Mouse (Mus musculus) E14TG2a.4 (cell line): ENCODE data around the gene Igtp.

ENCODE experiments used
- CTCF ChIP-seq: conservative IDR thresholded peaks from 2 replicates; pipeline ENCODE4 v1.5.1; 2014; ENCODE audit warnings: low read length
- NANOG ChIP-seq: IDR thresholded peaks from 2 replicates; pipeline ENCODE4 v1.6.1; 2014; ENCODE audit warnings: borderline replicate concordance, low read length, mixed read lengths

DNA sequence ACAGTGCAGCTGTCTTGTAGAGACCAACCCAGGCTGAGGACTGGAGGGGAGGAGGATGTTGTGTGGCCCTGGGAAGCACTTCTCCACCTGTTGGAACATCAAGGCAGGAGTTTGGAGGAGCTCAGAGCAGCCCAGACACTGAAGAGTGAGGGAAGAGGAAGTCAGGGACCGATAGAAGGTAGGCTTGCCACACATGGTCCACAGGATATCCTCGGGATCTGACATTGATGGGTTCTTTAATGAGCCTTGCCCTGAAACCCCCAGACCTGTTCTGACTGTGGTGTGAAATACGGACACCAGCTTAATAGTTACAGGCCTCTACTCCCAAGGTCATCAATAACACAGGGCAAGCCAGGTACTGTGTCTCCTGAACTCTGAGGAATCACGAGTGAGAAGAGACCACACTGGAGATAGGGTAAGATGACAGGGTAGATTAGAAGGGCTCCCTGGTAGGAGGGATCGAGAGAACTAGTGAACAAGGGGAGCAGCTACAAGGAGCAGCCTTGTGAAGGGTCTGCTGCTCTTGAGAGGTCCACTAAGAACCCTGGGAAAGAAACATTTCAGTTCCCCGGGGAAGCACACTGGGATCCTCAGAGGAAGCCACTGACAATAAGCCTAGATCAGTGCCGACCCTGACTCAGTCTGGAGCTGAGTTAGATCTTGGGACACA lies 14.5 kb downstream of the Igtp start:
- TF ChIP-seq CTCF (no peak), NANOG (no peak)
